Mouse (Mus musculus): ENCODE results near the gene Gramd1b.

Gramd1b gene

GRCm38 (mm10) chr9:40279438-40279837, 251.7 kb downstream of the Gramd1b start:
- DNase-seq (ENCODE audit: low read depth in 2 of 2, low spot score in 2 of 2), result no peak

GRCm38 (mm10) chr9:40277671-40278070, 253.5 kb downstream of the Gramd1b start:
- no peak for DNase-seq (ENCODE audit: low read depth in 2 of 2, low spot score in 2 of 2)

- DNase-seq (ENCODE audit: low read depth in 2 of 2, low spot score in 2 of 2), result no peak
Observed at GRCm38 (mm10) chr9:40275904-40276303, 255.3 kb downstream of the Gramd1b start.

- no peak for DNase-seq (ENCODE audit: low read depth in 2 of 2, low spot score in 2 of 2)
Observed at GRCm38 (mm10) chr9:40272822-40273221, 258.4 kb downstream of the Gramd1b start.

GRCm38 (mm10) chr9:40271075-40271474, 260.1 kb downstream of the Gramd1b start:
- DNase-seq (ENCODE audit: low read depth in 2 of 2, low spot score in 2 of 2), result no peak

GRCm38 (mm10) chr9:40269880-40270279, 261.3 kb downstream of the Gramd1b start:
- no peak for DNase-seq (ENCODE audit: low read depth in 2 of 2, low spot score in 2 of 2)

GRCm38 (mm10) chr9:40269103-40269861, 261.9 kb downstream of the Gramd1b start, which contains the start of gene Scn3b:
Gene Scn3b, plus strand, starts transcription at chr9:40269217.
- DNase-seq (ENCODE audit: low read depth in 2 of 2, low spot score in 2 of 2), result no peak

- DNase-seq (ENCODE audit: low read depth in 2 of 2, low spot score in 2 of 2), result no peak
Observed at GRCm38 (mm10) chr9:40268748-40269102, 262.5 kb downstream of the Gramd1b start.

GRCm38 (mm10) chr9:40268040-40268747, 263.0 kb downstream of the Gramd1b start:
- DNase-seq (ENCODE audit: low read depth in 2 of 2, low spot score in 2 of 2), result no peak

GRCm38 (mm10) chr9:40263874-40264273, 267.3 kb downstream of the Gramd1b start:
- DNase-seq (ENCODE audit: low read depth in 2 of 2, low spot score in 2 of 2), result no peak

- DNase-seq (ENCODE audit: low read depth in 2 of 2, low spot score in 2 of 2), result no peak
Observed at GRCm38 (mm10) chr9:40252459-40252858, 278.7 kb downstream of the Gramd1b start.

GRCm38 (mm10) chr9:40249106-40249505, 282.1 kb downstream of the Gramd1b start:
- no peak for DNase-seq (ENCODE audit: low read depth in 2 of 2, low spot score in 2 of 2)

GRCm38 (mm10) chr9:40246702-40247101, 284.5 kb downstream of the Gramd1b start:
- DNase-seq (ENCODE audit: low read depth in 2 of 2, low spot score in 2 of 2), result no peak

- DNase-seq (ENCODE audit: low read depth in 2 of 2, low spot score in 2 of 2), result no peak
Observed at GRCm38 (mm10) chr9:40245974-40246665, 285.1 kb downstream of the Gramd1b start.

- DNase-seq (ENCODE audit: low read depth in 2 of 2, low spot score in 2 of 2), result no peak
Observed at GRCm38 (mm10) chr9:40245466-40245865, 285.7 kb downstream of the Gramd1b start.

All from CD8-positive naive resting alpha-beta T cell, adult 2 months (primary cell).